Mouse (Mus musculus) cortical plate, adult 2 months (tissue): Measurements from ENCODE around the gene Ripk3.

Source experiments
- CTCF ChIP-seq: fragments of 200-500 bp; IDR thresholded peaks from 2 replicates; pipeline ENCODE4 v1.5.1; 2011; ENCODE audit warnings: mild to moderate bottlenecking, control low read depth, low read length; ENCODE audit not compliant: insufficient read depth; ENCODE audit errors: extremely low read depth
- POLR2A ChIP-seq: fragments of 200-500 bp; IDR thresholded peaks from 2 replicates; pipeline ENCODE4 v1.6.1; 2011; ENCODE audit warnings: mild to moderate bottlenecking, low read length, control low read depth; ENCODE audit not compliant: insufficient read depth; ENCODE audit errors: extremely low read depth

- no peak for TF ChIP-seq POLR2A
- no peak for TF ChIP-seq CTCF
These were observed 6.9 kb upstream of the Ripk3 start for GRCm38 (mm10) chr14:55795380-55796163.
